Mouse (Mus musculus): ENCODE measurements at regions not wholly inside any gene's neighbourhood (a gene's known extent, or its start where the extent isn't known, plus 50 kb on each side); places are given as distances from the start of the nearest gene placed in this dataset.

DNA sequence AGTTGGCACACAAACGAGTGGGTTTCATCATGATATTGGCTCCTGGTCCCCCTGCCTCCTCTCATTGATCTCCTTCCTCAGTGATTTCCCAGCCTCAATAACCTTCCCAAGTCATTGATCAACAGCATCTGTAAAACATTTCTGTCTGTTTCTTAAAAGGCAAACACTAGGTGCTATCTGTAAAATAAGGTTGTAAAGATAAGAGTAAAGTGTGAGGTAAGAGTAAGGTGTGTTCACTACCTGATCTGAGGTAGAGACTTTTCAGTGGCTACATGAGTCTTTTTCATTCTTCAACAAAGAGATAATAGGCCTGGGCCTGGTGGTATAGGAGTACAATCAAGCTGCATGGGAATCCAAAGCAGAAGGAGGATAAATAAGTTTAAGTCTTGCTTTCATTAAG lies 55.7 kb downstream of the Plk2 start:
- no peak for DNase-seq (ENCODE audit: low read depth, low spot score)

DNA sequence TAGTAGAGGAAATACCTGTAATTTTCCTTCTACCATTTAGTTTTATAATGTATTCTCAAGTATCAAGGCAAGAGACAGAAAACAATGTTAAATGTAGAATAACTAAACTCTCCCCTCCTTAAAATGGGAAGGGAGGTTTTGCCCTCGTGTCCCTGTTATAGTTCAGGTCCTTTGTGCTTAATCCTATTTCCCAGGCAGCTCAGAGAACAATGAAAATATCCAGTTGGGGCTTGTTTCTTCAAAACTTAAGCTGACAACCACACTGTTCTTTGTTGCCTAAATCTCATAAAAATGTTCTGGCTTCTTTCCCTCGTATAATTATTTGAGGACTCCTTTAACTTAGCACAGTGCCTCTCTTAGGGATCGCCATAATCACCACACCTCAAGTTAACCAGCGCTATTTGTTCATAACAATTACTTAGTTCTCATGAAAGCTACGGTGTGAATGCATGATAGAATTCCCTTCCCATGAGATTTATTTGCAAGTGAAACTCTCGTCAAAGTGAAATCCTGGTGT lies 57.2 kb downstream of the Plk2 start:
- no peak for DNase-seq (ENCODE audit: low read depth, low spot score)

- DNase-seq (ENCODE audit: low read depth, low spot score): no peak
These were observed 60.2 kb downstream of the Plk2 start for GRCm38 (mm10) chr13:110455085-110455484.

DNA sequence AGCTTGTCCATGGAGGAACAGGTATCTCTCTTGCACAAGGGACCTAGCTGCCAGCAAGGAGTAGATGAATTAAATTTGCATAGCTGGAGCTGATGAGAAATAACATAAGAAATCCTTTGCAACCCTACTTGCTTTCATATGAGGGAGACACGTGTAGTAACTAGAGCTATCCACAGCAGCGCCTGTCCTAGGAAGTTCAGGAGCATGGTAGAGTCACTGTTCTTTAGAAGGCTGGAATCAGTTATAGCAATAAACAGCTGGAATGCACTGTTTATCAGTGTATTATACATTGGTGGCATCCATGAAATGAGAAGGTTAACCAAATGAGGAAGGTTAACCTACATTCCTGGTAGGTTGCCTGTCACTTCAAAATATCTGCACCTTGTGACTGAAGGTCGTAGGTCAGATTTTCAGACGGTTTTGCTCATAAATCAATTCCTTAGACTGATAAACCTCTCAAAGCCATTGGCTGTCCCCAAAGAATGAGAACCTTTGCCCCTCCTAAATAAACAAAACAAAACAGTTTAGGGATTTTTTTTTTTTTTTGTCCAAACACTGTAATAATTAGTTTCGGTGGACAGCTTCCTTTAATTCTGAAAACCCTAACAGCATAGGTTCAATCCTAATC lies 60.8 kb downstream of the Plk2 start:
- DNase-seq (ENCODE audit: low read depth, low spot score): no peak

GRCm38 (mm10) chr13:110458701-110459100 lies 63.9 kb downstream of the Plk2 start:
- DNase-seq (ENCODE audit: low read depth, low spot score): no peak

DNA sequence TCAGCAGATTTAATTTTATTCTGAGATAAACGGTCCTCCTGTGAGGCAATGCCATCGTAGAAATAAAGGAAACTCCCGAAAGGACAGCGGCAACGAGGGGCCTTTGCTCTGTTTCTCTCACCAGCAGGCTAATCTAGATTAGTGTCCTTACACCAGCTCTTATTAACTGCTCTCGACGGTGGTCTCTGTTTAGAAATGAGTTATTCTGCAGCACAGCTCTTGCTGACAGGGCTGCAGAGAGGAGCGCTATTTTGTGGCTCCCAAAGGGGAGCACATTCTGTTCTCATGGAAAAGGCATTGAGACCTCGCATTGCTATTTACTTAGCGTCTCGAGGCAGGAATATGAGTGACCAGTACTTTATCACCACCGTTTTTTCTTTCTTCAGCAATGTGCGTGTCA lies 66.7 kb downstream of the Plk2 start:
- no peak for DNase-seq (ENCODE audit: low read depth, low spot score)

- no peak for DNase-seq (ENCODE audit: low read depth, low spot score)
These were observed 76.7 kb downstream of the Plk2 start for GRCm38 (mm10) chr13:110471526-110471925.

- DNase-seq (ENCODE audit: low read depth, low spot score): no peak
These were observed 82.9 kb downstream of the Plk2 start for GRCm38 (mm10) chr13:110477709-110478108.

- DNase-seq (ENCODE audit: low read depth, low spot score): no peak
These were observed 89.6 kb downstream of the Plk2 start for GRCm38 (mm10) chr13:110484358-110484940.

GRCm38 (mm10) chr13:110485515-110485914 lies 90.7 kb downstream of the Plk2 start:
- no peak for DNase-seq (ENCODE audit: low read depth, low spot score)

DNA sequence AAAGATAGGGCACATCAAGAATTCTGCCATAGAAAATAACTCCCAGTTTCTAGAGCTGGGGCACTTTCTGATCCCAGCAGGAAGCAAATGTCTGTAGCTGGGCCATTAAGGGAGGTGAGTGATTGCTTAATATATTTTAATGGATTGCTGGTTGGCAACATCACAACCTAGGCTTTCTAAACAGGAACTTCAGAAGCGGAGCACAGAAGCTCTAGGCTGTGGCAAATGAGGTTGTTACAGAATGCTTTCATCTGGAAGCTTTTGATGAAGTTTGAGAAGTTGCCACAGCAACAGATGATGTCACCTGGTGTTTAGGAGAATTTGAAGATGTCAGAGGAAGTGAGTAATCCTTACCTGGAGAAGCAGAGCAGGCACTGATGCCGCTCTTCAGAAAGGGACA lies 95.3 kb downstream of the Plk2 start:
- peak; percentile 3 for DNase-seq (ENCODE audit: low read depth, low spot score)

DNA sequence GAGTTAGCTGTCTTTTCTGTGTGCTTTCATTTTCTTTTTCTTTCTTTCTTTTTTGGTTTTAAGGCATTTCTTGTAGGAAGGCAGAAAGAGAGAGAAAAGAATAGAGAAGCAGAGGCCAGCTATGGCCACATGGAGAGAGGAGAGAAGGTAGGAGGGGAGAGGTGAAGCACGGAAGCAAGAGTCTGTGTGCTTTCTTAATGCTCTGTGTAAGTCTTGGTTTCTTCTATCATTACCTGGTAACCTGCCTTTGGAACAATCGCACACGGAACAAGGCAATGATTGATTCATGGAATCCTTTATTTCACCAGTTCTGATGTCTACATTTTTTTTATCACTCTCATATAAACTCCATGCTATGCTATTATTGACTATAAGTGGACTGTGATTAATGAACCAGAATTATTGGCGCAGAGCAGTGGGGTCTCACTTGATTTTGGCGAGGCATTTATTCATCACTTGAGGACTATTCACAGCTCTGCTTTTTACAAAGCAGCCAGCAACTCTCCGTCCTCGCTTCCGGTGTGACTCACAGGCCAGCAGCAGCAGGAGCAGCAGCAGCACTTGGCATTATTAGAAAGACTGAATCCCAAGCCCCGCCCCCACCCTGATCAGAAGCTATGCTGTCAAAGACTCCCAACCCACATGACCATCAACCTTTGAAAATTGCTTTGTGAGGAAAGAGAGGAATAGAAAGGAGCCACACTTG lies 97.6 kb downstream of the Plk2 start:
- peak; percentile 23 for DNase-seq (ENCODE audit: low read depth, low spot score)

GRCm38 (mm10) chr13:110493002-110493552 lies 98.2 kb downstream of the Plk2 start:
- no peak for DNase-seq (ENCODE audit: low read depth, low spot score)

DNA sequence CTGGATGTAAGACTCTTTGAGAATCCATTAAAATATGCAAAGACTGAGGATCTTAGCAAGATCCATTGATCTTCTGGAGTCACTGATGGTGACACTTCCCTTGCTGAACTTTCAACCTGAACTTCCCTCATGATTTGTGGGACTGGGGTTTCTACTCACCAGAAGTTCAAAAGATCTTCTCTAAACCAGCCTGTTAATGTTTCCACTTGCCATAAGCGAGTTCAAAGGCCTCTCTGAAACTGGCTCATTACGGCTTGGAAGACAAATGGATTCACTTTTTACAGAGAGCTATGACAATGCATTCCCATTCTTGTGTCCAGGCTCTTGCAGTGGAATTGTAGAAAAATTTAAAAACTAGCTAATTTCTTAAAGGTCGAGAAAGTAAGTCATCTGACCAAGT lies 102.6 kb downstream of the Plk2 start:
- no peak for DNase-seq (ENCODE audit: low read depth, low spot score)

DNA sequence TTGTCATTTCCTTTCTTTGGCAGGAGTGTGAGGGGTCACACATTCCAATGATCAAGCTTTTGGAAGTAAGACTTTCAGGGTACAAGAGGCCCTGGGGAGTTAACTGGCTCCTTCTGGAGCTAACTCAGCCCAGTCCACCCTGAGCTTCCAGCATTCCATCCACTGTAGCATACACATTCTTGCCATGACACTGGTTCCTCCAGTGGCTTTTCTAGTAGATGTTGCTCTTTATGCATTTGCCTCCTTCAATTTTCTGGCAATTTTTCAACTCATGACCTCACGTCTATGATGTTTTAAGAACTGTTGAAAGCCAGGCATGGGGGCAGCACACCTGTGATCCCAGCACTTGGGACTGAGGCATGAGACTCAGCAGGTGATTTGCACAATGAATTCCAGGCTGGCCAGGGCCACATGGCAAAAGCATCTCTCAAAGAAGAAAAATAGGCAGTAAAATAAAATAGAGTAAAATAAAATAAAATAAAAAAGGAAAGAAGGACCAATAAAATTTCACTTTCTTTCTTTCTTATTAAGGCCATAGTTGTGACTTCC lies 113.0 kb downstream of the Plk2 start:
- DNase-seq (ENCODE audit: low read depth, low spot score): peak; percentile 2

- DNase-seq (ENCODE audit: low read depth, low spot score): no peak
These were observed 123.1 kb downstream of the Plk2 start for GRCm38 (mm10) chr13:110517986-110518385.

DNA sequence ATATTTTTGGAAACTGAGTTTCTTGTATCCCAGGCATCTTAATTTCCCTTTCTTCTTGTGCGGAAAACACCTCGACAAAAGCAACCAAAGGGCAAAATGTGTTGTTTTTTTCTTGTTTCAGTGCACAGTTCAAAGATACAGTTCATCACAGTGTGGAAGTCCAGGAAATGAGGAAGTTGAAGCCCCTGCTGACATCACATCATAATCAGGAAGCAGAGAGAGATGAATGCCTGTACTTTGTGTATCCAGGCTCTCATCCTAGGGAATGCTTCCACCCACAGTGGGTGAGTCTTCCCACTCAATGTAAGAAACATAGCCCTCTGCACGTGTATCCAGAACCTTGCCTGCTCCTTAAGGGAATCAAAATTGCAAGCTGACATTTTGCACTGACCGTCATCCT lies 128.1 kb downstream of the Plk2 start:
- DNase-seq (ENCODE audit: low read depth, low spot score): no peak

DNA sequence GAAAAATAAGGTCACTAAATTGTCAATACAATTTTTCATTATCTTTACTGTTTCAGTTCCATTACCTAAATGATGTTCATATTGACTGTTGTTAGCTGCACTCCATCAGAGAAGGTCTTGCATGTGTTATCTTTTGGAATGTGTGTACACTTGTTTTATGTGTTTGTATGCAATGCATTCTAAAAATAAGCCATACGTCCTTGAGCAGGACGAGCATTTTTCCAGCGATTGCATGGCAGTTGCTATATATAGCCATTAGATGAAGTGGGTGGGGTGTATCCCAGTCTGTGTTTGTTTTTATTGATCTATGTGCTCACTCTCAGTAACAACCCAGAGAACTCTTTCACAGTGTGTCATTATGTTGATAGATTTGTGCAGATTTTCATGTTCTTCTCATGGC lies 132.8 kb downstream of the Plk2 start:
- DNase-seq (ENCODE audit: low read depth, low spot score): no peak

- DNase-seq (ENCODE audit: low read depth, low spot score): no peak
These were observed 134.8 kb downstream of the Plk2 start for GRCm38 (mm10) chr13:110529624-110530023.

GRCm38 (mm10) chr13:110534320-110534764 lies 139.5 kb downstream of the Plk2 start:
- no peak for DNase-seq (ENCODE audit: low read depth, low spot score)

DNA sequence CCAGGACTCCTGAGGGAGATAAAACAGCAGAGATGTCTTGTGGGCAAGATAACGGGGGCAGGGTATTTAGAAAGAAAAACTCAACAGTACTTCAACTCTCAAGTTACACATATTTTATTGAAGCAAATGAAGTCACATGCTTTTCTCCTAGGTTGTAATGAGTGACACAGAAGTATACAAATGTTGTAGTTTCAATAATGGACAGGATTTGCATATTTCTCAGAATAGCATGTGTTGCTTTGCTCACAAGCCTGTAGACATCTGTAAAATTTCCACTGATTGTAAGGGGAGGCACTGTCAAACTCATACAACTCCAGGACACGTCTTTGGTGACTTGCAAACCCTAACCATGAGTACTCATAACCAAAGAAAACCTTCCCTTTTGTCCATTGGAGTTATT lies 140.9 kb downstream of the Plk2 start:
- DNase-seq (ENCODE audit: low read depth, low spot score): no peak

- DNase-seq (ENCODE audit: low read depth, low spot score): no peak
These were observed 143.2 kb downstream of the Plk2 start for GRCm38 (mm10) chr13:110537960-110538463.

Measured in 3T3-L1 (cell line).